Mouse (Mus musculus) layer of hippocampus, adult 8-10 months (tissue): ENCODE results near the gene Igf2bp2. TPM values are rescaled to one million over a fixed set of nuclear protein-coding genes. Genes with fewer than 3 reads are reported as not detected.

ENCODE experiments used
- DNase-seq, 2 experiments: peaks; one replicate each; pipeline ENCODE4 v3.0.0; 2022; ENCODE audit warnings: low spot score in 2 of 2
- total RNA-seq, 4 experiments: library from RNA; stranded (reverse); gene quantifications; 2 replicates each; pipeline ENCODE4 v1.2.4; 2022

The Igf2bp2 gene
- total RNA-seq, 4 experiments from 2014 or later, result 0.06 to 0.40 (median 0.39) TPM; not detected in 1

GRCm38 (mm10) chr16:22039978-22040377 lies 123.1 kb downstream of the Igf2bp2 start:
- DNase-seq, result no peak

- DNase-seq, result no peak
Measured at GRCm38 (mm10) chr16:22038554-22038953, 124.5 kb downstream of the Igf2bp2 start.

GRCm38 (mm10) chr16:22027474-22027873 lies 135.6 kb downstream of the Igf2bp2 start:
- no peak for DNase-seq

- DNase-seq, result no peak
Measured at GRCm38 (mm10) chr16:22022122-22022521, 141.0 kb downstream of the Igf2bp2 start.

- DNase-seq, result no peak
Measured at GRCm38 (mm10) chr16:22015569-22015968, 147.5 kb downstream of the Igf2bp2 start.

GRCm38 (mm10) chr16:22009596-22009995 lies 153.5 kb downstream of the Igf2bp2 start:
- DNase-seq, result no peak

- peak; percentile 100 for DNase-seq
Measured at GRCm38 (mm10) chr16:22009099-22009584, 154.0 kb downstream of the Igf2bp2 start, which contains the start of gene Senp2. TSS of gene Senp2 (plus strand) at chr16:22009484.

Other genes starting within 250 kb of the Igf2bp2 start
- 10 to 100 TPM; 14.7 to 16.4 (median 15.4) TPM for gene Tmem41a, start 215.7 kb downstream of the Igf2bp2 start, total RNA-seq
- under 1 TPM; 0.14 to 0.43 (median 0.18) TPM for gene Liph, start 167.6 kb downstream of the Igf2bp2 start, total RNA-seq
- 10 to 100 TPM; 76.1 to 92.0 (median 84.2) TPM for gene Senp2, start 153.8 kb downstream of the Igf2bp2 start, total RNA-seq
- 10 to 100 TPM; 74.6 to 85.5 (median 80.0) TPM for gene Tra2b, start 102.7 kb upstream of the Igf2bp2 start, total RNA-seq